Mouse (Mus musculus): Measurements from ENCODE around the gene Suz12. TPM values are rescaled to one million over a fixed set of nuclear protein-coding genes. Genes with fewer than 3 reads are reported as not detected.
A peak's percentile ranks its signal among the peaks of the same experiment; 100 is the strongest.
"Not testable (repeated sequence)": the region's sequence is repeated elsewhere in the genome, so short reads cannot be mapped to it uniquely, and the experiment has no call there.

Gene Suz12
- polyA plus RNA-seq, 1 experiment from 2014 or later: 20.1 TPM

DNA sequence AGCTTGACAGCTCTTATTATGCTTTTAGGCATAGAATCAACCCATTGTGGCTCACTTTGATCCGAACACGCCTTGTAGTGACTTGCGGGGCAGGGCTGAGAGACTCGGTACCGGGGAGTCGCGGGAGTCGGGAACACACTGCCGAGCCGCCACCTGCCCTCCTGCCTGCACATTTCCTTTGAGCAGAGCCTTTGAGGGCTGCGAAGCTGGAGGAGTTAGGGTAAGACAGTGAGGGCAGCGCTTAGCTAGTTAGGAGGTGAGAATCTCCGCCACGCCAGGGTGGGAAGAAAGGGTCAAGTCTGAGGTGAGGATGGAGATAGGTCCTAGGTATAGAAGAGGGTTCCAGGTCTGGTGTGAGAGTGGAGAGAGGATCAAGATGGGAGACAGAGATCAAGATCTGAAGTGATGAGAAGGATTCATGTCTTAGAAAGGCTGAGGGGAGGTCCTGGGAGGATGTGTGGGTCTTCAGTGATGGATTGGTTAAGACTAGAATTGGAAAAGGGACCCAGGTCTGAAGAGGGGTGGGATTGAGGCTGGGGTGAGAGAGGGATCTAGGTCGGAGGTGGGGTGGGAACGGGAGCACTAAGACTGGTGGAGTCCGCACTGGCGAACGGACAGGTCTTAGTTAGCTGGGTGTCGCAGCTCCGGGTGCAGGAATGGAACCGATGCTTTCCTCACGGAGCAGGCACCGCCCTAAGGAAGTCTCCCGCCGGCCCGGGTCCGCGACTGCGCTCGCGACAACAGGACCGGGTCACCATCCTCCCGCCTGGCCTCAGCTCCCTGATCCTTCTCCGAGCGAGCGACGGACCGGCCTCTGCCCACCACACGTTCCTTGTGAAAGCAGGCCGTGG lies 19.1 kb upstream of the Suz12 start:
- DNase-seq (ENCODE audit: low spot score): peak; percentile 80
- Histone ChIP-seq H3K36me3 (no peaks in the 10 kb centered on the region), H3K27me3 (ENCODE audit: insufficient read depth, poor library complexity, severe bottlenecking) (peaks cover 33% of the 10 kb centered on the region), H3K4me1 (peaks cover 10% of the 10 kb centered on the region; the same call in 1 of the 2 replicates), H3K27ac (peak overlapping the region; percentile 75; the same call in 1 of the 2 replicates), H3K4me3 (peak overlapping the region; percentile 67), H3K9me3 (no peaks in the 10 kb centered on the region)
- under 1% methylated on average over 41 of the region's 41 CpGs for WGBS

DNA sequence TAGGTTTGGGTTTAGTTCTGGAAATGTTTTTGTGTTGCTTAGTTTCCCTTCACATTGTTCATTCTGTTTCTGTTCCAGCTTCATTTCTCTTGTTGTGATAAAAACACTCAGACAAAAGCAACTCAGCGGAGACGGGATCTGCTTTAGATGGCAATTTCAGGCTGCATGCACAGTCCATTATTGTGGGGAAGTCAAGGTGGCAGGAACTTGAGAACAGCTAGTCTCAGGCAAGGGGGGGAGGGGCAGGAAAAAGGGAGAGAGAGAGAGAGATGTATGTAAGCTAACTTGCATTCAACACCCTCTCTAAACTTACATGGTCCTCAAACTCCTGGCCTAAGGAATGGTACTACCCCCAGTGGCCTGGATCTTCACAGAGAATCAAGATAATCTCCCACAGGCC lies 17.5 kb upstream of the Suz12 start:
- Histone ChIP-seq H3K27ac (no peak overlapping the region), H3K4me3 (no peak overlapping the region), H3K4me1 (peaks cover 10% of the 10 kb centered on the region; the same call in 1 of the 2 replicates), H3K9me3 (no peaks in the 10 kb centered on the region), H3K27me3 (ENCODE audit: insufficient read depth, poor library complexity, severe bottlenecking) (peaks cover 33% of the 10 kb centered on the region), H3K36me3 (no peaks in the 10 kb centered on the region)
- 77% methylated on average over 2 of the region's 2 CpGs for WGBS
- no peak for DNase-seq (ENCODE audit: low spot score)

DNA sequence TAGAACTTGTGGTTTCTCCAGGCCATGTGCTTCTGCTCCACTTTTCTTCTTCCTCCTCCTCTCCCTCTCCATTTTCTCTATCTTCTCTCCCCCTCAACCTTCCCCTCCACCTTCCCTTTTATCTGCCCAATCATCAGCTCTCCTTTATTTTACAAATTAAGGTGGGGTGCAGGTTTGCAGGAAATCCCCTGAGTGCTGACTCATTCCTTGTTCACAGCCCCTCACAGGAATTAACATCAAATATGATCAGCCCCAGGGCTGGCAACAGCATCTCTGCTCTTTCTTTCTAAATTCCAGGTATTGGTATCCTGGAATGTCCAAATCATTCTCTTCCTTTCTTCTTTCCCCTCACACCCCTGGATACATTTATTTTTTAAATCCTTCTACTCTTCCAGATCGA lies 16.7 kb upstream of the Suz12 start:
- Histone ChIP-seq H3K4me1 (peaks cover 10% of the 10 kb centered on the region; the same call in 1 of the 2 replicates), H3K9me3 (no peaks in the 10 kb centered on the region), H3K4me3 (no peak overlapping the region), H3K36me3 (no peaks in the 10 kb centered on the region), H3K27ac (no peak overlapping the region), H3K27me3 (ENCODE audit: insufficient read depth, poor library complexity, severe bottlenecking) (peaks cover 33% of the 10 kb centered on the region)
- DNase-seq (ENCODE audit: low spot score): no peak
- WGBS: 87% methylated on average over 1 of the region's 1 CpGs

DNA sequence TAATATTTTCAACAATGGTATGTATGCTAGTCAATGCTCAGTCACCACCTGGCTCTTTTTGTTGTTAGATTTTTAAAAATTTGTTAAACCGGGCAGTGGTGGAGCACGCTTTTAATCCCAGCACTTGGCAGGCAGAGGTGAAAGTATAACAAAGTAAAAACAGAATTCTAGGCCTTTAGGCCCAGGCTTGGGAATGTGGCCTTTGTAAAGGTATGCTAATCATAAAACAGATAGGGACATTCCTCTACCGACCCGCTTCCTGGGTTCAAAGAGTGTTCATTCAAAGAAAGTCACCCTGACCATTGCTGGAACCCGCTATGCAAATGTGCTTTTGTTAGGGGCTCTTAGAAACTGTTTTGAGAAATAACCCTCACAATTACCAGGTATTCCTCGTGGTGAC lies 16.3 kb upstream of the Suz12 start:
- not testable (repeated sequence) for H3K4me3 ChIP-seq; DNase-seq (ENCODE audit: low spot score); H3K27ac ChIP-seq; H3K36me3 ChIP-seq; H3K9me3 ChIP-seq
- peaks cover 10% of the 10 kb centered on the region; the same call in 1 of the 2 replicates for H3K4me1 ChIP-seq
- 87% methylated on average over 6 of the region's 6 CpGs for WGBS
- H3K27me3 ChIP-seq (ENCODE audit: insufficient read depth, poor library complexity, severe bottlenecking): peaks cover 32% of the 10 kb centered on the region

DNA sequence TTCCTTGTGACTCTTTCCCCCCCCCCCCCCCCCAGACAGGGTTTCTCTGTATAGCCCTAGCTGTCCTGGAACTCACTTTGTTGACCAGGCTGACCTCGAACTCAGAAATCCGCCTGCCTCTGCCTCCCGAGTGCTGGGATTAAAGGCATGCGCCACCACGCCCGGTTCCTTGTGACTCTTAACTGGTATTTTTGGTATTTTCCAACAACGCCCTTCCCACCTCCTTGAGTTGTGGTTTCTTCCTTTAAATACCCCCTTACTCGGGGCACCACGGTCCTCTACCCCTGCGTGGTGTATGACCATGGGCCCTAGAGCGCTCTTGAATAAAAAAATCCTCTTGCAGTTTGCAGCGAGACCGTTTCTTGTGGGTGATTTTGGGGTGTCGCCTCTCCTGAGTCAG lies 15.8 kb upstream of the Suz12 start:
- H3K27ac ChIP-seq; H3K36me3 ChIP-seq; DNase-seq (ENCODE audit: low spot score); H3K4me3 ChIP-seq; H3K9me3 ChIP-seq: not testable (repeated sequence)
- Histone ChIP-seq H3K27me3 (ENCODE audit: insufficient read depth, poor library complexity, severe bottlenecking) (peaks cover 30% of the 10 kb centered on the region), H3K4me1 (peaks cover 10% of the 10 kb centered on the region; the same call in 1 of the 2 replicates)
- WGBS: 93% methylated on average over 14 of the region's 14 CpGs

DNA sequence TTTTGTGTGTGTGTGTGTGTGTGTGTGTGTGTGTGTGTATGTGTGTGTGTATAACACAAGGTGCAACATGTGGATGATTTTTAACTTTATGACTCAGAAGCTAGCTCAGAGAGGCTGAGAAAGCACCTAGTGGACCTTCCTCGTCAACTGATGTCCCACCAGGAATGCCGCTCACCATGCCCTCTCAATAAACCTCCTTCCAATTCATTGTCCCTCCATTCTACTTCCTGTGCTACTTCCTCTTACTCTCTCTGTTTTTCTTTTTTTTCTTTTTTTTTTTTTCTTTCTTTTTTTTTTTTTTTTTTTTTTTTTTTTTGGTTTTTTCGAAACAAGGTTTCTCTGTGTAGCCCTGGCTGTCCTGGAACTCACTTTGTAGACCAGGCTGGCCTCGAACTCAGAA lies 15.2 kb upstream of the Suz12 start:
- WGBS: 84% methylated on average over 3 of the region's 4 CpGs
- not testable (repeated sequence) for DNase-seq (ENCODE audit: low spot score); H3K4me3 ChIP-seq; H3K9me3 ChIP-seq; H3K36me3 ChIP-seq; H3K27ac ChIP-seq
- H3K4me1 ChIP-seq: peaks cover 10% of the 10 kb centered on the region; the same call in 1 of the 2 replicates
- peaks cover 28% of the 10 kb centered on the region for H3K27me3 ChIP-seq (ENCODE audit: insufficient read depth, poor library complexity, severe bottlenecking)

DNA sequence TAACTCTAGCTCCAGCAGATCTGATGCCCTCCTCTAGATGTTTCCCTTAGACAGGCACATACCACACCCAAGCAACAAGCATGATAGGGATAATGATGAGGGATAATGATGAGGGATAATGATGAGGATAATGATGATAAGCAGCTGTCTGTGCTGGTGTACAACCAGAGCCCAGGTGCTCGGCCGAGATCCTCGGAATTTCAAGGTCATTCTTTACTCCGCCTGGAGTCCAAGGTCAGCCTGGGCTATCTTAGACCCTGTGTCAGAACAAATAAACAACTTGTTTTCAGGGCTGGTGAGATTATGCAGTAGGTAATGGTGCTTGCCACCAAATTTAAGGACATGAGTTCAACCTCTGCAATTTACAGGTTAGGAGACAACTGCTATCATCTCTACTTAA lies 6.0 kb upstream of the Suz12 start:
- Histone ChIP-seq H3K4me1 (no peaks in the 10 kb centered on the region), H3K27me3 (ENCODE audit: insufficient read depth, poor library complexity, severe bottlenecking) (no peaks in the 10 kb centered on the region), H3K4me3 (no peak overlapping the region), H3K27ac (no peak overlapping the region), H3K36me3 (no peaks in the 10 kb centered on the region), H3K9me3 (no peaks in the 10 kb centered on the region)
- WGBS: 85% methylated on average over 4 of the region's 4 CpGs
- no peak for DNase-seq (ENCODE audit: low spot score)

DNA sequence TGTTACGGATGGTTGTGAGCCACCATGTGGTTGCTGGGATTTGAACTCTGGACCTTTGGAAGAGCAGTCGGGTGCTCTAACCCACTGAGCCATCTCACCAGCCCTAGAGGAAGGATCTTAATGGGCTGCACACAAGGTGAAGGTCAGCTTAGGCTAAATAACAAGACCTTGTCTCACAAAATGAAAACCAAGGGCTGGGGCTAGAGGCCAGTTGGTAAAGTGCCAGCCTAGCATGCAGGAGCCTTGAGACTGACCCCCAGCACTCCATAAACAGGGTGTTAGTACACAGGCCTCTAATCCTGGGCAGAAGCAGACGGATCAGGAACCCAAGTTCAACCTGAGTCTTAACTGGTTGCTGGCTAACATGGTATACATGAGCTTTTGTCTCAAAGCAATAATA lies 5.0 kb upstream of the Suz12 start:
- DNase-seq (ENCODE audit: low spot score): no peak
- no peaks in the 10 kb centered on the region for H3K9me3 ChIP-seq
- H3K36me3 ChIP-seq: no peaks in the 10 kb centered on the region
- 85% methylated on average over 3 of the region's 3 CpGs for WGBS
- no peak overlapping the region for H3K27ac ChIP-seq
- H3K27me3 ChIP-seq (ENCODE audit: insufficient read depth, poor library complexity, severe bottlenecking): no peaks in the 10 kb centered on the region
- no peak overlapping the region for H3K4me3 ChIP-seq
- 0 out of 2 replicates have a peak, but pooled peaks cover 3% of the 10 kb centered on the region for H3K4me1 ChIP-seq

DNA sequence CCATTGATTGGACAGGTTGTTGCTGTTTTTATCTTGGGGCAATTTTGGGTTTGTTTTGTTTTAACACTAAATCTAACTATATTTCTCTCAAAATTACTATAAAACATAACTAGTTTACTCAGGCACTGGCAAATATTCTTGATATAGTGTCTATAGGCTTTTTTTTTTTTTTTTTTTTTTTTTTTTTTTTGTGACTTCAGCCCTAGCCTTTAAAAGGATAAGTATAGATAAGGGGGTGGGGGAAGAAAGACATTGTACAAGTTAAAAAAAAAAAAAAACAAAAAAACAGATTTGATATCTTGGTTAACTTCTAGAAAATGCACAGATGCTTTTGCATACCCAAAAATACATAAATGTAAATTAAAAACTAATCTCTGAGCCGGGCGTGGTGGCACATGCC lies 2.8 kb upstream of the Suz12 start:
- H3K4me1 ChIP-seq: 0 out of 2 replicates have a peak, but pooled peaks cover 3% of the 10 kb centered on the region
- H3K27ac ChIP-seq: no peak overlapping the region
- H3K4me3 ChIP-seq: no peak overlapping the region
- no peaks in the 10 kb centered on the region for H3K27me3 ChIP-seq (ENCODE audit: insufficient read depth, poor library complexity, severe bottlenecking)
- no peaks in the 10 kb centered on the region for H3K36me3 ChIP-seq
- DNase-seq (ENCODE audit: low spot score): no peak
- WGBS: 92% methylated on average over 2 of the region's 2 CpGs
- no peaks in the 10 kb centered on the region for H3K9me3 ChIP-seq

DNA sequence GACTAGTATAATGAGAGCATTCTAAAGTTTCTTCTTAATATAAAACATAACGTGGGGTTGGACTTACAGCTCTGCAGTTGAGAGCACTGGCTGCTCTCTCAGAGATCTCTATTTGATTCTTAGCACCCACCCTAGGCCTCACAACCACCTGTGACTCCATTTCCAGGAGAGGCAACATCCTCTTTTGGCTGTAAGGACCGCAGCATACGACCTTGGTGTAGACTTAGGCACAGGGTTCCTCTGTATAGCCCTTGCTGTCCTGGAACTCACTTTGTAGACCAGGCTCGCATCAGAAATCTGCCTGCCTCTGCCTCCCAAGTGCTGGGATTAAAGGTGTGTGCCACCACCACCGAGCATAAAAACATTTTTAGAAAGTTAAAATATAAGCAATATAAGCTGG lies 1.3 kb upstream of the Suz12 start:
- no peak for DNase-seq (ENCODE audit: low spot score)
- Histone ChIP-seq H3K27ac (peak overlapping the region; percentile 60; the same call in 1 of the 2 replicates), H3K36me3 (peaks cover 7% of the 10 kb centered on the region), H3K9me3 (no peaks in the 10 kb centered on the region), H3K4me3 (no peak overlapping the region), H3K27me3 (ENCODE audit: insufficient read depth, poor library complexity, severe bottlenecking) (no peaks in the 10 kb centered on the region), H3K4me1 (0 out of 2 replicates have a peak, but pooled peaks cover 3% of the 10 kb centered on the region)
- WGBS: 91% methylated on average over 5 of the region's 5 CpGs

DNA sequence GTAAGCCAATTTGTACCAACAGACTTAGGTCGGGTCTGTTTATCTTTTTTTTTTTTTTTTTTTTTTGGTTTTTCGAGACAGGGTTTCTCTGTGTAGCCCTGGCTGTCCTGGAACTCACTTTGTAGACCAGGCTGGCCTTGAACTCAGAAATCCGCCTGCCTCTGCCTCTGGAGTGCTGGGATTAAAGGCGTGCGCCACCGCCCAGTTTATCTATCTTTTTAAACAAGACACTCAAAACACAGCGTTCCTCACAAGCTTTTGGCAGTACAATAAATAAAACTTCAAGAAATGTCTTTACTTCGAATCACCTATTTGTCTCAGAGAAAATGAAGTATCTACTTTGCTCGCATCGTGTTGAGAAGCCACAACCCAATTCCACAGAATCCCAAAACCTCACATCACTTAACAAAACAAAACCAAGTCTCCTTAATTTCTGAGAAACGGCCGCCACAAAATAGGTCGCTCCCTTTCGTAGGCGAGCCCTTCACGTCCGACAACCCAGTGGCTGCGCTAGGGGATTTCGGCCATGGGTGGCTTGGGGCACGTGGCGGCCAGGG lies 793 bp upstream of the Suz12 start:
- no peaks in the 10 kb centered on the region for H3K27me3 ChIP-seq (ENCODE audit: insufficient read depth, poor library complexity, severe bottlenecking)
- 27% methylated on average over 20 of the region's 21 CpGs for WGBS

DNA sequence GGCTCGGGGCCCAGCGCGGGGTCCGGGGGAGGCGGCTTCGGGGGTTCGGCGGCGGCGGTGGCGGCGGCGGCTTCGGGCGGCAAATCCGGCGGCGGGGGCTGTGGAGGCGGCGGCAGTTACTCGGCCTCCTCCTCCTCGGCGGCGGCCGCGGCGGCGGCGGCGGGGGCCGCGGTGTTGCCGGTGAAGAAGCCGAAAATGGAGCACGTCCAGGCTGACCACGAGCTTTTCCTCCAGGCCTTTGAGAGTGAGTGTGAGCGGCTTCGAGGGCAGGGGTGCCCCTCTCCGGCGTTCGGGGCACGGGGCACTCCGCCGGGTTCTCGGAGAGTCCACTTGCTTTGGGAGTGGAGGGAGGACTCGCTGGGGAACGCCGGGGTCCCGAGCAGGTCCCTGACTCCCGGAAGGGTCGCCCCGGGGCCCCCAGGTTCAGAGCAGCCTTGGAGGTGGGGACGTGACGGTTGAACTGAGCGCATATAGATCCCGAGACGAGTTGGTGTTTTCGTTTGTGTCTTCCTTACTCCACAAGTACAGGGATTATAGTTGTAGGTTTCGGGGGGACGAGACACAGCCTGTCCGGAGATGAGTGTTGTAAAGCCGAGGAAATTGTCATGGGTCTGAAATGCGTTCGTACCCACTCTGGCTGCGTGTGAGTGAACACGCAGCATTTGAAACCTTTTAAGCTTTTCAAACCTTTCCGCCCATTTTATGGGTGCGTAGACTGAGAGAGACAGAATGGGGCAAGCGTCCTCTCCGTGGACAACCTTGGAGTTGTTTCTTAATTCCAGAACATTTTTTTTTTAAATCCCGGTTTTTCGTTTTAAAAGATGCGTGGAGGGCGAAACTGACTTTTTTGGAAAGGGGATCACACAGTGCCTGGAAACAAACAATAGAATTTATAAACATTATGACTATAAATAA lies 707 bp downstream of the Suz12 start:
- Histone ChIP-seq H3K27ac (peak overlapping the region; percentile 99), H3K9me3 (no peaks in the 10 kb centered on the region), H3K36me3 (peaks cover 25% of the 10 kb centered on the region), H3K27me3 (ENCODE audit: insufficient read depth, poor library complexity, severe bottlenecking) (no peaks in the 10 kb centered on the region), H3K4me1 (0 out of 2 replicates have a peak, but pooled peaks cover 3% of the 10 kb centered on the region), H3K4me3 (peak overlapping the region; percentile 99)
- DNase-seq (ENCODE audit: low spot score): peak; percentile 85
- under 1% methylated on average over 68 of the region's 74 CpGs for WGBS

More for the DNA sequence above, 793 bp upstream of the Suz12 start:
- peak overlapping the region; percentile 99 for H3K4me3 ChIP-seq
- peak overlapping the region; percentile 99 for H3K27ac ChIP-seq
- no peak for DNase-seq (ENCODE audit: low spot score)
- H3K9me3 ChIP-seq: no peaks in the 10 kb centered on the region
- peaks cover 12% of the 10 kb centered on the region for H3K36me3 ChIP-seq
- 0 out of 2 replicates have a peak, but pooled peaks cover 3% of the 10 kb centered on the region for H3K4me1 ChIP-seq
